Mouse (Mus musculus) brain, embryonic 14.5 days (tissue): ENCODE measurements around the gene Brsk2. TPM values are rescaled to one million over a fixed set of nuclear protein-coding genes. Genes with fewer than 3 reads are reported as not detected.

ENCODE experiments used
- DNase-seq: peaks from one replicate; pipeline ENCODE4 v3.0.0-alpha.2; 2011; ENCODE audit warnings: low read depth
- CTCF ChIP-seq: fragments of 200-500 bp; IDR thresholded peaks from 2 replicates; pipeline ENCODE4 v1.5.1; 2012; ENCODE audit warnings: inconsistent platforms, mild to moderate bottlenecking, moderate library complexity, borderline replicate concordance; ENCODE audit not compliant: insufficient read depth, insufficient read length; ENCODE audit errors: extremely low read depth
- POLR2A ChIP-seq: fragments of 200-500 bp; IDR thresholded peaks from 2 replicates; pipeline ENCODE4 v1.6.1; 2012; ENCODE audit warnings: mild to moderate bottlenecking, inconsistent platforms, borderline replicate concordance; ENCODE audit not compliant: poor library complexity, insufficient read depth, insufficient read length, severe bottlenecking; ENCODE audit errors: extremely low read depth
- polyA plus RNA-seq: library from polyadenylated mRNA; depleted of rRNA; stranded (reverse); fragments of >200 nt; gene quantifications from 2 replicates; pipeline ENCODE4 v1.2.3, GENCODE M21; 2012

The Brsk2 gene
- polyA plus RNA-seq, 1 experiment = 184 TPM

DNA sequence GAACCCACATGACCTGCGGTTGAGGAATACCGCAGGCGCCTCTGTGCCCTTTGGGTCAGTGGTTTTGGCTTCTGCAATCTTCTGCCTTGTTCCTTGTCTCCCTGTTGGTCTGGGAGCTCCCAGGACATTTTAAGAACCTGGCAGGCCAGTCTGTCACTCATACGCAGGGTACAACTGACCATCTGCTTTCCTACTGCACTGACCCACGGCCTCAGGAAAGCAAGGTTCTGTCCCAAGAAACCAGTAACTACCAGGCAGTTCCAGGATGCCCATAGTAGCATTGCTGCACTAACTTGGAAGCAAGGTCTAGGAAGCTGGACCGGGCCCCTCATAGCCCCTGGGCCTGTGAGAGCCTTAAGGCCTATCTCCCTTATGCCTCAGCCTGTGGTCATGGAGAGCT lies 14.6 kb upstream of the Brsk2 start:
- DNase-seq = no peak
- TF ChIP-seq CTCF = no peak
- TF ChIP-seq POLR2A = no peak

DNA sequence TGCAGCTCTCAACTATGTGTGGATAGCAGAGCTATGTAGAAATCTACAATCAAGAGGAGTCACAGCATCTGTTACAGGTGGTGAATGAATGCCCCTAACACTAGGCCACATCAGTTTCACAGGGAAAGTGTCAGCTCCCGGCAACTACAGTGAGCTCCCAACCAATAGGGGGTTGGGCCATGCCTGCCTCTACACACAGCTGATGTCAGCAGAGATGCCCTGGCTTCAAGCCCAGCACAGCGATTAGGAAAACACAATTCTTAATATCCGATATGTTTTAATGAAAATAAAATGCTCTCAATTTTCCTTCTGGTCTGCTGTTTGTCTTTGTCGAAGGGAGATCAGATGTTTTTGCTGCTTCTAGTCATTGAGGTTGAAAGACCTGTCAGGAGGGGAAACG lies 6.1 kb upstream of the Brsk2 start:
- DNase-seq = peak; percentile 38
- TF ChIP-seq CTCF (no peak), POLR2A (no peak)

DNA sequence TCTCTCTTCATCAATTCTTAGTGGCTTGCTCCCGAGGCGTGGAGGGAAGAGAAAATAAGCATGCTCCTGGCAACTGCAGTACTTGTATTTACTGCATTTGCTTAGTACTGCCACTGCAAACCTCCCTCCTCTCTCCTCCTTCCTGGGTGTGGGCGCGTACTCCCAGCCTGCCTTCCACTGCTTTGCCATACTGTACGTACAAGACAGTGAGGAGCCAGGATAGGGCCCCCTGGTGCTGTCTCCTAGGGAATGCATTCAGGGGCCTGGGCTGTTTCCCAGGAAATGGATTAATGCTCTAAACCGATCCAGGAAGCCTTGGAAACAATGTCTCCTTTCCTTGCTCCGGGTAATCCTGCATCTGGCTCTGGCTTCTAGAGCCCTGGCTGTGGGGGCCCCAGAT lies 3.6 kb upstream of the Brsk2 start:
- TF ChIP-seq CTCF = no peak; the same call in 1 of the 2 replicates
- TF ChIP-seq POLR2A = no peak
- peak; percentile 92 for DNase-seq

DNA sequence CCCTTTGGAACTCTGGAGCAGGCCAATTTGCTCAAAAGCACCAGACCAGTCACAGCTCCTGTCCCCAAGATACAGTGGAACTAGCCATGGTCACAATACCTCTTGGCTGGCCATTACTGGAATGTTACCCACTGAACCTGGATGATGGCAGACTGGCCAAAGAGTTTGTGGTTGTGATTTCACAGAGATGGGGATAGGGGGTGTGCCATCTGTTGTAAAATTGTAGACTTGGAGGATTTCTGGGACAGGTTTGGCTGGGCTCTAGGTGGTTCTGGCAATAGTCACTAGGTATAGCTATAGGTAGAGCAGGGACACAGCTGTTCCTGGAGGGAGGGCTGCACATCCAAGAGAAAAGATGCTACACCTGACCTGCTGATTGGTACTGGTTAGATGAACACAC lies 2.0 kb upstream of the Brsk2 start:
- TF ChIP-seq POLR2A (no peak), CTCF (no peak)
- no peak for DNase-seq

DNA sequence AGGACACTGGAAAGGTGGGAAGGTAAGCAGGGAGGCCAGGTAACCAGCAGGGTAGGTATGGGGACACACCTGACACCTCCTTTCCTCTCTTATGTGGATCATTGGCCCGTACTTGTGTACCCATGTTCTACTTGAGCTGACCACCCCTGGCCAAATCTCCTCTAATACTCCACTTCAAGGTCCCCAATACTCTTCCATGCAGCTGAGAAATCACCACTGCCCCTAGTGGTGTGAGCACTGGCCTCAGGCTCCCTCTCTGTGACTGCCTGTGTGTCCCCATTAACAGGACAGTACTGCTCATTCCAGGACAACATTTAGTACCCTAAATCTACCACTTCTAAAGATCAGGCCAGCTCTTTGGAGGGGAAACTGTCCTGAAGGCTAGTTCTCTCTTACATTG lies 1.5 kb upstream of the Brsk2 start:
- TF ChIP-seq CTCF = peak; percentile 49; the same call in 1 of the 2 replicates
- no peak for TF ChIP-seq POLR2A
- DNase-seq = no peak

DNA sequence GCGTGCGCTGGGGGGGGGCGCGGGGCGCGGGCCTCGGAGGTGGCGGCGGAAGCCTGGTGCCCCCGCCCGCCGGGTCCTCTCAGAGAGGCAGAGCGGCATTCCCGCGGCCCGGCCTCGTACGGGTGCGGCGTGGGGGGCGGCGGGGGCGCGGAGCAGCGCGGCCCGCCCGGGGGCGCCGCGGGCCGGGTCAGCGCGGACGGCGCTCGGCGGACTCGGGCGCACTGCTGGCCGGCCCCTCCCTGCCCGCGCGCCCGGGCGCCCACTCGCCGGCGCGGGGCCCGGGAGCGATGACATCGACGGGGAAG lies 200 bp downstream of the Brsk2 start:
- DNase-seq = no peak
- TF ChIP-seq POLR2A (no peak), CTCF (no peak)

DNA sequence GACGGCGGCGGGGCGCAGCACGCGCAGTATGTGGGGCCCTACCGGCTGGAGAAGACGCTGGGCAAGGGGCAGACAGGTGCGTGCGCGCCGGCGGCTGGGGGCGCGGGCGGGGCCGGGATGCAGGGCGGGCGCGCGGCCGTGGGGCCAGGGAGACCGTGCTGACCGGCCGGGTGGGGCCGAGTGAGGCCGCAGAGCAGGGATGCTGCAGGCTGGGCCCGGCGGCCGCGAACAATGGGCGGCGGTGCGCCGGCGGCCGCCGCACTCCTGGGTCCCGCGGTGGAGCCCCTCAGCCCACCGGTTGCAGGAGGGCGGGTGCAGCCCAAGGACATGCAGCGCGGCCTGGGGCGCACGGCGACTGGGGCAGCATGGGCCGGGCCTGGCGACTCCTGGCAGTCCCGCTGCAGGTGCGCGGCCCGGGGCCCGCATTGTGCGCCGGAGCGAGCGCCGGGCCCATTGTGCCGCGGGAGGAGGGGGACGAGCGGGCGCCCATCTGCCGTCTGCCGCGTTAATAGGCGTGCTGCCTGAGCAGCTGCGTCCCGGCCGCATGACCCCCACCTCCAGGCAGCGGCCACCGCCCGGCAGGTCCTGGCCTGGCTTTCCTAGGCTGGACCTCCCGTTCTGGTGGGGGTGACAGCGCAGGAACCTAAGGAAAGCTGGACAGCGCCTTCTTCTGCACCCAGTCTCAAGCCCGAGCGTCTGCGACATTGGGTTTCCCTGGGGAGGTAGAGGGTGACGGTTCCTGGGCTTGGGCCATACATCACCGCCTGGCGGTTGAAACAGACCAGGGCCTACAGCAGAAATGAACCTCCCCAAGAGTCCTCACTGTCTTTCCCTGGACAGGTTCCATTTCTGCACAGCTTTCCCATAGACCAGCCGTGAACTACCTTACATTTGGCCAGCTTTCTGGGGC lies 808 bp downstream of the Brsk2 start:
- no peak for TF ChIP-seq POLR2A
- TF ChIP-seq CTCF = peak; percentile 48; the same call in 1 of the 2 replicates

DNA sequence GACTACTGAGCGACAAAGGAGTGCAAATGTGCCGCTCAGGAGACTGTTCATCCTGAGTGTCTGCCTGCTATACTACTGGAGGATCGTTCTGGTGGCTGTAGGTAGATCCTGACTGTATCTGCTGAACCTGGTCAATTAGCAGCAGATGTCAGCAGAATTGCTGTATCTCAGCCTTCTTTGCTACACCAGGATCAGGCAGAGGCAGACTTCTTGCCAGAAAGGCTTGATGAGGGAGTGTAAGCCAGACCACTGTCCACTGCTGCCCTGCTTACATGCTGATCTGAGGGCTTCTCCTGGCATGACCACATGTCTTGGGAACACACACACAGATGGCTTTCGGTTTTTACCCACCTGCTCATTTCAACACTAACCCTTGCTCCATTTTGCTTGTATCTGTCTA lies 2.3 kb downstream of the Brsk2 start:
- TF ChIP-seq POLR2A (no peak), CTCF (no peak)
- DNase-seq = no peak

More for the DNA sequence above, 808 bp downstream of the Brsk2 start:
- DNase-seq = peak; percentile 84

DNA sequence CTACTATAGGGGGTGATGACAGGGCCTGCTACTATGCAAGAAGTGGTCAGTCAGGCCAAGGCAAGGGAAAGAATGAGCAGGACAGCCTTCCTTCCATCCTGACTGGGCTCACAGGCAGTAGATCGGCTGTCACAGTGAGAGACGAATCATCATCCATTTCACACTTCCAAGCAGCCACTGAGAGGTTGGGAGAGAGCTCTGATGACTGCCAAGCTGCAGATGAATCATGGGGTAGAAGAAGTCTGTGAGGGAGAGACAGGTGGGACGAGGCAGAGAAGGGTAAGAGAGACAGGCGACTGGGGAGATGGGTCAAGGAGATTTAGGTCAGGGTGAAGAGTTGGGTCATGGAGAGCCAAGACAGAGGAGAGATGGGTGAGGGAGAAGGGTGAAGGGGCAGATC lies 3.4 kb downstream of the Brsk2 start:
- TF ChIP-seq POLR2A (no peak), CTCF (no peak)
- DNase-seq = no peak

DNA sequence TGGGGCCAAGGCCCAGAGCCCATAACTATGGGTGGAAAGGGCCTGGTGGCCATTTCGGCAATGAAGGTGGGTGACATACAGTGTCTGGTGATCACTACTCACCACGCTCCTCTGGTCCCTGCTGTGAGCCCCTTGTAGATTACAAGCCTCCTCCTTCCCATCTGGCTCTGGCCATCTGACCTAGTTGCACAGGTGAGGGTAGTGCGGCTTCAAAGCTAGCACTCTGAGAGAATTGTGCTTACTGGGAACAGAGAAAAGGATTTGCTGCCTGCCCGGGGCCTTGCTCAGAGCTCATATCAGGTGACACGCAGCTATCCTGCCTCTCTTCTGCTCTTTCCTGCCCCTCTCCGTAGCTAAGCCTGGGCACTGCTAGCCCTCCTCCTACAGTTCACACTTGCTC lies 4.1 kb downstream of the Brsk2 start:
- TF ChIP-seq CTCF (no peak), POLR2A (no peak)
- no peak for DNase-seq

DNA sequence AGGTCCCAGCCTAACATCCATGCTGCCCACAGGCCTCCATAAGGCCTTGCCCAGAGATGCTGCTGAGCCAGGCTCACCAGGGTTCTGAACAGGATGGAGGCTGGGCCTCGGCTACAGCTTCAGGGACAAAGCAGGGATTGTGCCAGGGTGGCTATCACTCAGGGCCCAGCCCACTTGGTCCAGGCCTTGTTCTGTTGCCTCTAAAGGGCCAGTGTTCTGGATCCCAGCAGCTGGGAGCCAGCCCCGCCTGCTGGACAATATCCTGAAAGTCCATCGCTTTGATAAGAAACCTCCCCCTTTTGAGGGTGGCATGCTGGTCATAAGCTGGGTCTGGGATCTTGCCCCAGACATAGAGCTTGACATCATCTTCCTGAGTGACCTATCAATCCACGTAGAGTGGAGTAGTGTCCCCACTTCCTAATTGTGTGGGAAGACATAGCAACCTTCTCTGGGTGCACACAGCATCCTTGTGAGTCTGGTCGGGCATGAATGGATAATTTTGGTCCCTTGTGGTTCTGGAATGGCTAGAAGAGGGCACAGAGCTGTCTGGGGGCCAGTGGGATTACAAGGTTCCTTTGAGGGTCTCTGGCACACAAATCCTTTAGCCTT lies 6.1 kb downstream of the Brsk2 start:
- no peak for DNase-seq
- TF ChIP-seq CTCF (no peak), POLR2A (no peak)

DNA sequence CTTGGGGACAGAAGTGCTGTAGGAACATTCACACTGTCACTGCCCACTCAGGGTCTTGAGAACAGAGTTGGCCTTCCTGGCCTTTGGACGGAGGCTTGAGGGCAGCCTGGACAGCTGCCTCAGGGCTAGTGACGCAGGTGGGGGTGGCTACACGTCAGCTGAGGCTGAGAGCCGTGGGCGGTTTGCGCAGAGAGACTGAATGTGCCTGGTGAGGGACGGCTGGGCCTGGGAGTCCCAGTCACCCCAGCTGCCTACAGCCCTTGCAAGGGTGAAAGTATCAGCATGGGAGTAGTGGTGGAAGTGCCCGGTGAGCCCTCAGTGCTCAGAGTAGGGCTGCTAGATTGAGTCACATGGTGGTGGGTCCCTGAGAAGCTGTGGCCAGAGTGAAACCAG lies 6.6 kb downstream of the Brsk2 start:
- TF ChIP-seq CTCF (no peak), POLR2A (no peak)
- DNase-seq = no peak
